Mouse (Mus musculus): ENCODE measurements around the gene Kat6b.
"Not testable (repeated sequence)": the region's sequence is repeated elsewhere in the genome, so short reads cannot be mapped to it uniquely, and the experiment has no call there.

Gene Kat6b

GRCm38 (mm10) chr14:21484693-21485092, 3.5 kb downstream of the Kat6b start:
- DNase-seq (ENCODE audit: low spot score) = no peak

- DNase-seq (ENCODE audit: low spot score) = no peak
Observed at GRCm38 (mm10) chr14:21485961-21486520, 4.8 kb downstream of the Kat6b start.

- not testable (repeated sequence) for DNase-seq (ENCODE audit: low spot score)
Observed at GRCm38 (mm10) chr14:21487135-21487534, 5.9 kb downstream of the Kat6b start.

DNA sequence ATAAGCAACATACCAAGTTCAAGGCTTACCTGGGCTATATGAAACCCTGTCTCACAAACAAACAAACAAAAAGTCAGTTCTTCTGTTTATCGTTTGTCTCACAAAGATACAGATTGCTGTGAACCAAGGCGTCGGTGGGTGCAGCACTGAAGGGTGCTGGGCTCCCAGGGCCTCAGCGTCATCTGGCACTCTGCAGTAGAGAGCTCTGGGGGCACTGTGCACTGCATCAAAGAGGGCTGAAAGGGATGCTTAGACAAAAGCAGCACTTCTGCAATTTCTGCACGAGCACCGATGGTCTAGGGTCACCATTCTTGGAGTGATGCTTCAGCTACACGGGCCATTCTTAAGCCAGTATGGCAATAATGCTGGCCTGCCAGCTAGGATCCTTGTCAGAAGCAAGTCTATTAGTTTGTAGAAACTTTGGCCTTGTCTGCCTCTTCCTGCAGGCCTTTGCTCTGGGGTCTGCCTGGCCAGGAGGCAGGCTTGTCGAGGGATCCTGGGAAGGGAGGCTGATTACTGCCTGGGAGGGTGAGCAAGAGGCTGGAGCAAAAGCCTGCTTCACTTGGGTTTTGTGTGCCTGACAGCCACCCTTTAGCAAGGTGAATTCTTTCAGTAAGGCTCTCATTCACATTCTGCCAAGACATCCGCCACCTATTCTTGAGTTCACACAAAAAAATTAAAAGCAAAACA, 7.3 kb downstream of the Kat6b start:
- DNase-seq (ENCODE audit: low spot score) = not testable (repeated sequence)

DNA sequence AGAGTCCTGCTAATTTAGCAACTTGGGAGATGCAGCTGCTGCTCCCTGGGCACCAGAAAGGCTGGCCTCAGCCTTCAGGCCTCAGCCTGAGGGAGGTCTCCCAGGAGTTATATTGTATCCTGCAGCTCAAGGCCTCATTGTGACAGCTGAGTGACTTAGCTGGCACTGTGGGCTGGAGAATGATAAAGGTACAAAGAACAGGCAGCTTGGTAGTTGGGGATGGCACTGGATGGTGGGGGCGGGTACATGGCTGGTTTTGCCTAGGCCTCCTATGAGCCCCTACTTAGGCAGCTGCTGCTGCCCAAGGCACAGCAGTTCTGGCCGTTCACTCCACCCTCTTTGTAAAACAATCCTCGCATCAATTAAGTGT, 7.9 kb downstream of the Kat6b start:
- DNase-seq (ENCODE audit: low spot score) = no peak

- no peak for DNase-seq (ENCODE audit: low spot score)
Observed at GRCm38 (mm10) chr14:21490141-21490540, 8.9 kb downstream of the Kat6b start.

DNA sequence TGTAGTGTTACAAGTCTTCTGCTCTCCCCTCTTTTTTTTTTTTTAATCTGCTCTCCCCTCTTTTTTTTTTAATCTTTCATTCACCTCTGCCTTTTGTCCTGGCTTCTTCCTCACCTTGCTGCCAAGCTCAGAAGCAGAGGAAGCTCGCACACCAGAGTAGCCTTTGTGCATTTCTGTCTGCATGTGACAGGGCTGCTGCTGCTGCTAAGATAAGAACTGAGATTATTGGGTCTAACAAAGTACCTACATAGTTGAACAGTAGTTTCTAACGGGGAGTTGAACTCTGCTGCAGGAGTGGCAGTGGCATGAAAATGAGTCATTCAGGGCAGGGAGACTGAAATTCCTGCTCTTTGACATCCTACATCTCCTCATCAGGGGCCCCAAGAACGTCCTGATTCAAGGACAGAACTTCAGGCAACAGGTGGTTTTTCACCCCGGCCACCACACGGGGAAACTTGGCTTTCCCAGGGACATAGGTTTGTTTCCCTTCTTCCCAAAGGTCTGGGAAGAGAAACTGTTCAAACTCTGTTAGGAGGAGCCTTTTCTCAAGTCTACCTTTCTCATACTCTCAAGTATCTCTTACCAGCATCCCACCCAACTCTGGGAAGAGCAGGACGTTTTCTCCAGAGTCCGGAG, 17.2 kb downstream of the Kat6b start:
- DNase-seq (ENCODE audit: low spot score) = peak; percentile 50

DNA sequence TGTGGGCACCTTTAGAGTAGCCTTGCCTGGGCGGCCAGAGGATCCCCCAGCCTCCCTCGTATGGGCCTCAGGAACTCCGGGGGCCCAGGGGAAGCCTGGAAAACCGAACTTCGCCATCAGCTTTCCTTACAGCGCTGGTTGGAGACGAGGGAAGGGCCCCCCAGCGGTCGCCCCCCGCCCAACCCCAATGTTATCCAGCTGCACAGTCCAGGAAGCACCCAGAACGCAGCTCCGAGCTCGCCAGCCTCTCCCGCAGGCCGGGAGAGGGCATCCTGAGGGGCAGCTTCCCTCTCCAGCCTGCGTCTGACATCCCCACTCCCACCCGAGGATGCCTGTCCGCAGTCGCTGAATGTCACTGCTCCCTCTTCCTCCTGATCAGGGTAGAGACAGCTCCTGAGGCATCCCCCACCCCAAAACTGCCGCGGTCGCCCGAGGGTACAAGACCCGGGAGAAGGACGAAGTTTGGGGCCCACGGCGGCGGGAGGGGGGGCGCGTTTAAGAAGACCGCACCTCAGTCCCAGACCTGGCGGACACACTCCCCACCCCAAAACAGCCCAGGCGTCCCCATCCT, 17.9 kb downstream of the Kat6b start:
- DNase-seq (ENCODE audit: low spot score) = peak; percentile 61

- DNase-seq (ENCODE audit: low spot score) = peak; percentile 75
Observed at GRCm38 (mm10) chr14:21499631-21500153, 18.5 kb downstream of the Kat6b start.

DNA sequence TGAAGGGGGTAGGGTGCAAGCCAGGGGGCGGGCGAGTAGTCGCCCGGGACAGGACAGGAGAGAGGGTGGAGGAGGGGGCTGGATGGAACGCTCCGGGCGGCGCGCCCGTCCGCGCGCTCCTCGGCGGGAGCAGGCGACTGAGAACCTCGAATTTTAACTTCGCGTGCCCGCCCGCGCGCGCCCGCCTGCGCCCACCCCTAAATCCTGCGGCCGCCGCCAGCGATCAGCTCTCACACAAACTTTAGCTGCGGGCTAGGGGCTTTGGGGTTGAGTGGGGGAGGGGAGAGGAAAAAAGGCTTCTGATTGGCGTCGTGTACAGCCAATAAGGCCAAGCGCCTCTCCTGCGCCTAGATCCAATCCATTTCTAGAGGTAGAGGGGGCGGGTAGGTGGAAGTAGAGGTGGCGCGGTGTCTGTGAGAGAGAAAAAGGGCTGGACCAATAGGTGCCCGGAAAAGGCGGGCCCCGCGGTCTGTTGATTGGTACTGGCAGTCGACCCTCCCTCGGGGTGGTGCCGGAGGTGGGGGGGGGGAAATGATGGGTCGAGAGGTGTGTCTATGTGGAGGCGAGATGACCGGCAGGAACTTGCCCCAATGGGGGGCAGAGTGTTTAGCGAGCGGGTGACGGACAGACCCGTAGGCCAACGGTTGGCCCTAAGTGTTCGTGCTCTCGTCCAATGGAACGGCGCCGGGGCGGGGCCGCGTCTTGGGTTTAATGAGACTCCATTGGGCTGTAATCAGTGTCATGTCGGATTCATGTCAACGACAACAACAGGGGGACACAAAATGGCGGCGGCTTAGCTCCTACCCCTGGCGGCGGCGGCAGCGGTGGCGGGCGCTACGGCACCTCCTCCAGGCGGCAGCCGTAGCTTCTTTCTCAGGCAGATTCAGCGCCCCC, 19.2 kb downstream of the Kat6b start:
- DNase-seq (ENCODE audit: low spot score) = peak; percentile 100

DNA sequence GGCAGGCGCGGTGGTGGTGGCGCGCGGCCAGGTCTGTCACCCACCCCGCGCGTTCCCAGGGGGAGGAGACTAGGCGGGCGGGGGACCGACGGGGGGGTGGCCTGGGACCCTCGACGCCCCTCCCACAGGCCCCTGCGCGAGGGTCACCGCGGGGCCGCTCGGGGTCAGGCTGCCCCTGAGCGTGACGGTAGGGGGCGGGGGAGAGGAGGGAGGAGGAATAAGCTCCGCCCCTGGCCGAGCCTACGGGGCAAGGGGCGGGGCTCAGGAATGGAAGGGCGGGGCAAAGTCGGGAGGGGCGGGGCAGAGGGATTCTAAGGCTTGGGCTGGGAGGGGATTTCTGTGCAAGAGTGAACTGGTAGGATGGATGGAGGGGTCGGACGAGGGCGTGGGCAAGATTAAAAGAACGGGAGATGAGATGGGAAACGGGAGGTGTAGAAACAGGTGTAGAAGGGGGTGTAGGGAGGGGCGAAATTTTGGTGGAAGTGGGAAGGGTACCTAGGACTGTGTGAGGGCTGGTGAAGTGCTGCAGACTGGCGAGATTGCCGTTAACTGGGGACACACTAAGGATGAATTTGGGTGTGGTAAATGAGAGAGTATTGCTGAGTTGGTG, 19.9 kb downstream of the Kat6b start:
- peak; percentile 95 for DNase-seq (ENCODE audit: low spot score)

- no peak for DNase-seq (ENCODE audit: low spot score)
Observed at GRCm38 (mm10) chr14:21505036-21505435, 23.8 kb downstream of the Kat6b start.

DNA sequence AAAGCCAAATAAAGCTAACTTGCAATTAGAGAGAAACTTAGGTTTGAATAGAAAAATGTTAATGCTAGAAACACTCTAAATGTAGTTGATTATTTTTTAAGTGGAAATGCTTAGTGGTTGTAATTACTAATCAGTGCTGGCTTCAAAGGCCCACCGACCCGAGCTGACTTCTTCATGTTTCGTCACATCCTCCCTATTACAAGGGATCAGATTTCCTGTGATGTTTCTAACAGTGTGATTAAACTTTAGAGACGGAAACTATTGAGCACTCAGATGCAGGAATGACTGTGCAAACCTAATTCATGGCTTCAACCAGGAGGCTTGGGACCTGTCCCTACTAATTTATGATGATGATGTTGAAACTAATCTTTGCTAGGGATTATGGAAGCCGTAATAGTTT, 25.8 kb downstream of the Kat6b start:
- no peak for DNase-seq (ENCODE audit: low spot score)

DNA sequence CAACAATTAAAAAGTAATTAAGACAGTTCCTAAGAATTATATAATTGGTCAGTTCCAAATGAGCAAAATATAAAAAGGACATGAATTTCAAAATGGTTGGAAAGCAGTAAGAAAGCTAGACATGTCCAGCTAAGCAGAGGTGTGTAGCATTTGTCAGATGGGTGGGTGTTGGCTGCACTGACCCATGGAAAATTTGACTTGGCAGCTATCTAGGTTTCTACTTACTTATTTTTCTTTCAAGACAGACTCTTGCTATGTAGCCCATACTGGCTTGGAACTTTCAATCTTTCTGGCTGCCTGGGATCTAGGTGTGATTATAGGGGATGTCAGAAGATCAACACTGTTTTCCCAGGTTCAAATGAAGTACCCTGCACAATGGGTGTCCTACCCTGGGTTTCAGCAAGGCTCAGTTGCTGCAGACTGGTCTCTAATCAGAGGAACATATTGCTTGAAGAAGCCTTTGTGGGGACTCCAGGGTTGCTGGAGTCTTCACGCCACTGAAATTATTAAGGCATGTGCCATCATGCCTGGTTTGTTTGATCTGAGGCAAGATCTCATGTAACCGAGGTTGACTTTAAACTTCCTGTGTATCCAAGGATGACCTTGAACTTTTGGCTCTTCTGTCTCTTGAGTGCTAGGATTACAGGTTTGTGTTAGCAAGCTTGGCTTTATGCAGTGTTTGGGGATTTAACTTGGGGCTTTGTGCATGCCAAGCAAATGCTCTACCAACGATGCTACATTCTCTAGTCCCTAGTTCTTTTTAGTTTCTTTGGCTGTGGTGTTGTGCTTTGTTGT, 28.1 kb downstream of the Kat6b start:
- DNase-seq (ENCODE audit: low spot score) = no peak

GRCm38 (mm10) chr14:21511438-21511837, 30.2 kb downstream of the Kat6b start:
- no peak for DNase-seq (ENCODE audit: low spot score)

DNA sequence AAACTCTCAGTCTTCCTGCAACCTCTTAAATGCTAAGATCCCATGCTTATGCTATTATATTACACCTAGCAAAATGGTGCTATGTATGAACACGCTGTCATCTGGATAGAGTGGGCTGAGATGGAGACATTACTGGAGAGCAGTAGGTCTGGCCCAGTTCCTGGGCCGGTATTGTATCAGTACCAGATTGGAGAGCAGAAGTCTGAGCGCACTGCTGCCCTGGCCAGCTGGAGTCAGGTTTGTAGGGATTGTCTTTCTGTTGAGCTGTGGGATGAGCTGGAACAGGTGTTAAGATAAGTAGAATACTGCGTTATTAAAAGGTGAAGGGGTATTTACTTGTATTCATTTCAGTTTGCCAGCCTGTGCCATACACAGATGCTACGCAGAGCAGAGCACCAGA, 34.3 kb downstream of the Kat6b start:
- no peak for DNase-seq (ENCODE audit: low spot score)

- DNase-seq (ENCODE audit: low spot score) = no peak
Observed at GRCm38 (mm10) chr14:21519307-21519706, 38.1 kb downstream of the Kat6b start.

DNA sequence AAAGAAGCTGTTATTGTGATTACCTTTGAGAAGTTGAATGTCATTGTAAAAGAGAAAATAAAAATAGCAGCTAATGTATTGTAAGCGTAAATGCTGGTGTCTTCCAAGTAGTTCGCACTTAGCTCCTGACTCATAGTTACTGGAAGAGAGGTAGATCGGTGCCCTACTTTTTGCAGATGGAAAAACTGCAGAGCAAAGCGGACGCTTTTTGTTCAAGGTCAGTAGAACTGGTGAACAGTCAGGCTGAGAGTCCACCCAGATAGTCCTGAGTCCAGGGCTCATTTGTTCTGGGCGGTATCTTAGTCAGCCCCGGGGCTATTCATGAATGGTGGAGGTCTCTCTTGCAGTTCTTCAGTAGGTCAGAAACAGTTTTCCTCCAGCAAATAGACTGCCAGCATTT, 39.3 kb downstream of the Kat6b start:
- DNase-seq (ENCODE audit: low spot score) = no peak

DNA sequence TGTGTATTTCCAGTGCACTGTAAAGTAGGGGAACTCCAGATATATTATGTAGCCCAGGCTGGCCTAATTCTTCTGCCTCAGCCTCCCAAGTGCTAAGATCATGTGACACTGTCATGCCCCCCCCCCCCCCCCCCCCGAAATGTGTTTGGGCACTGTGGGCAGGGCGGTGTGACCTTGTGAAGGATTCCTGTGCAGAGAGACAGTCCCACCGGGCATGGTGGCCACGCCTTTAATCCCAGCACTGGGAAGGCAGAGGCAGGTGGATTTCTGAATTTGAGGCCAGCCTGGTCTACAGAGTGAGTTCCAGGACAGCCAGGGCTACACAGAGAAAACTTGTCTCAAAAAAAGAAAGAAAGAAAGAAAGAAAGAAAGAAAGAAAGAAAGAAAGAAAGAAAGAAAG, 40.3 kb downstream of the Kat6b start:
- DNase-seq (ENCODE audit: low spot score) = not testable (repeated sequence)

DNA sequence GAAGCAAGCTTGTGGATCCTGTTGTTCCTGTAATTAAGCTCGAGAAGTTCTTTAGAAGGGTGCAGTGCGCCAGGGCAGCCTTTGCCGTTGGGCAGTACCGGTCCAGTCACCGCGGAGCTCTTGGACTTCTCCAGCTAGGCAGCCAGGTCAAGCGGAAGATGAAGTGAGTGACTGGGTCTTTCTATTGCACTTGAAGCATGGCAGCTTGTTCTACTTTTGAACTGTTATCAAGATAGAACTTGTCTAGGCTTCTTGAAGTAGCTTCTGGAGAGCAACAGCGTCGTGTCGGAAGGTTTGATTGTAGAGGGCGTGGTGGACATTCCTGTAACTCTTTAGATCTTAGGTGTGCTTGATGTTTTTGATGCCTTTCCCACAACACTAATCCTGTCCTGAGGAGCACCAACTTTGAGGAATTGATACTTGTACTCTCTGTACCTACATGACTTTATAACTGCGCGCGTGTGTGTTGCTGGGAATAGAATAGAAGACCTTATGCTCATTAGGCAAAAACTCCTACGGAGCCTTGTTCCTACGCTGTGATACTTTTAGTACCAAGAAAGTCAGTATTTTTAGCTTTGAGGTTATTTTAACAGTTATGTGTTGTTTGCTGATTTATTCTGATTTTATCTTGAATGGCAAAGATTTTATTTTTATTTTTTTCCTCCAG, 41.2 kb downstream of the Kat6b start:
- DNase-seq (ENCODE audit: low spot score) = no peak
